Mouse (Mus musculus) retina, embryonic 14.5 days (tissue): ENCODE results near the gene Uhrf2.

ENCODE experiments used
- DNase-seq: peaks from one replicate; pipeline ENCODE4 v3.0.0-alpha.2; 2015; ENCODE audit warnings: low spot score

Uhrf2 gene

GRCm38 (mm10) chr19:30124999-30125669 is 94.8 kb downstream of the Uhrf2 start:
- DNase-seq, result no peak

- no peak for DNase-seq
These were observed 95.4 kb downstream of the Uhrf2 start for GRCm38 (mm10) chr19:30125670-30126059.

GRCm38 (mm10) chr19:30128177-30128576 is 97.9 kb downstream of the Uhrf2 start:
- peak; percentile 44 for DNase-seq

GRCm38 (mm10) chr19:30136308-30136707 is 106.0 kb downstream of the Uhrf2 start:
- no peak for DNase-seq
